Mouse (Mus musculus): Measurements from ENCODE around the gene Atg4d.

- TF ChIP-seq CTCF (IDR thresholded peaks at IDR 0.05; ENCODE audit: insufficient read depth, low read length) (no peak), POLR2A (IDR thresholded peaks at IDR 0.05; ENCODE audit: borderline replicate concordance, extremely low read depth, low read depth, low read length) (no peak)
Observed at GRCm38 (mm10) chr9:21238004-21238732, 26.9 kb upstream of the Atg4d start.
